Comparison of ENCODE assay signal across 8 mouse cellular contexts in genomic region chr11:117939741-117940285, GRCm38 (mm10). TPM values are rescaled to one million over a fixed set of nuclear protein-coding genes. Genes with fewer than 3 reads are reported as not detected.
DNase-seq lines count a peak whose midpoint lies in the region; ATAC-seq and TF ChIP-seq lines count a peak whose summit lies in the region.

No protein-coding gene starts in this region.

- H3K4me1 ChIP-seq in hindbrain, embryonic 14.5 days (replicated peaks; ENCODE audit: control insufficient read depth, insufficient read depth, low read length), result peaks cover 27% of the 10 kb centered on the region

- intact Hi-C loops in left cerebral cortex, adult 2 months (cut with DNase I), result no loop called here

- no peaks in the 10 kb centered on the region for H3K27me3 ChIP-seq in hindbrain, embryonic 14.5 days (ENCODE audit: control insufficient read depth, insufficient read depth, low read length)

- peak overlapping the region; percentile 74 for H3K27ac ChIP-seq in hindbrain, embryonic 14.5 days
- H3K27ac ChIP-seq in left cerebral cortex, adult 2 months, result peak overlapping the region; percentile 7; the same call in 1 of the 2 replicates

- no peaks in the 10 kb centered on the region for H3K9me3 ChIP-seq in hindbrain, embryonic 14.5 days (ENCODE audit: control insufficient read depth, low read length)

- 0% methylated on average over 7 of the region's 7 CpGs for WGBS in hindbrain, embryonic 14.5 days

- no peak for TF ChIP-seq CTCF in left cerebral cortex, adult 2 months (IDR thresholded peaks at IDR 0.05)

- no peaks in the 10 kb centered on the region for H3K36me3 ChIP-seq in hindbrain, embryonic 14.5 days (replicated peaks; ENCODE audit: control insufficient read depth, insufficient read depth)

- H3K4me2 ChIP-seq in hindbrain, embryonic 14.5 days (replicated peaks), result peak overlapping the region; percentile 27; the same call in 1 of the 2 replicates

- no peak overlapping the region for H3K4me3 ChIP-seq in hindbrain, embryonic 14.5 days (replicated peaks; ENCODE audit: low read length)
- no peak overlapping the region for H3K4me3 ChIP-seq in left cerebral cortex, adult 2 months

- peak overlapping the region; percentile 13; the same call in 1 of the 2 replicates for H3K9ac ChIP-seq in hindbrain, embryonic 14.5 days

- peak; percentile 82 for ATAC-seq in hindbrain, embryonic 14.5 days (ENCODE audit: low FRiP score)

- peak; percentile 59 for DNase-seq in ZHBTc4 (ENCODE audit: low read depth, low spot score)
- peak; percentile 94 to 95 for DNase-seq in cerebellum, postnatal 14 days
- peak; percentile 86 to 90 for DNase-seq in gastrocnemius, adult 8-10 months (ENCODE audit: low spot score in 2 of 2)
- DNase-seq in hindbrain, embryonic 14.5 days (ENCODE audit: low spot score), result peak; percentile 77
- peak; percentile 54 to 60 for DNase-seq in left cerebral cortex, adult 2 months (ENCODE audit: extremely low spot score in 1 of 2, low spot score in 2 of 2)
- DNase-seq in lung, postnatal 36 days, result peak; percentile 94
- DNase-seq in right cerebral cortex, postnatal 36 days (ENCODE audit: low spot score in 2 of 2), result peak; percentile 54 to 66
- no peak for DNase-seq in c-Kit-positive CD71-positive TER-119-positive erythroid progenitor cells, embryonic 14.5 days (ENCODE audit: low spot score)

RNA-seq across cellular contexts. Expression of gene Socs3, which starts 30.0 kb away (rescaled TPM):
- total RNA-seq in gastrocnemius, adult 8-10 months (2022), result 1 to 10 TPM; 1.9 to 3.3 (median 2.5) TPM
- polyA plus RNA-seq in hindbrain, embryonic 14.5 days (2014; fragmentation: Nextera tagmentation; extraction: Ambion mirVana), result 2.9 and 3.0 TPM in 2 replicates
- total RNA-seq in left cerebral cortex, adult 2 months (2021), result 1 to 10 TPM; 4.4 to 6.1 TPM

RNA-seq across cellular contexts. Expression of gene Pgs1, which starts 46.3 kb away (rescaled TPM):
- total RNA-seq in gastrocnemius, adult 8-10 months (2022), result 10 to 100 TPM; 16.9 to 23.0 (median 19.1) TPM
- 48.1 and 56.4 TPM in 2 replicates for polyA plus RNA-seq in hindbrain, embryonic 14.5 days (2014; fragmentation: Nextera tagmentation; extraction: Ambion mirVana)
- total RNA-seq in left cerebral cortex, adult 2 months (2021), result 10 to 100 TPM; 83.3 to 85.5 TPM
